Mouse (Mus musculus): ENCODE measurements around the gene Tmem246. TPM values are rescaled to one million over a fixed set of nuclear protein-coding genes. Genes with fewer than 3 reads are reported as not detected.
A peak's percentile ranks its signal among the peaks of the same experiment; 100 is the strongest.
"Not testable (repeated sequence)": the region's sequence is repeated elsewhere in the genome, so short reads cannot be mapped to it uniquely, and the experiment has no call there.

The Tmem246 gene
- polyA plus RNA-seq (2015; fragmentation: Nextera tagmentation; extraction: Ambion mirVana), result 59.6 and 67.2 TPM in 2 replicates

DNA sequence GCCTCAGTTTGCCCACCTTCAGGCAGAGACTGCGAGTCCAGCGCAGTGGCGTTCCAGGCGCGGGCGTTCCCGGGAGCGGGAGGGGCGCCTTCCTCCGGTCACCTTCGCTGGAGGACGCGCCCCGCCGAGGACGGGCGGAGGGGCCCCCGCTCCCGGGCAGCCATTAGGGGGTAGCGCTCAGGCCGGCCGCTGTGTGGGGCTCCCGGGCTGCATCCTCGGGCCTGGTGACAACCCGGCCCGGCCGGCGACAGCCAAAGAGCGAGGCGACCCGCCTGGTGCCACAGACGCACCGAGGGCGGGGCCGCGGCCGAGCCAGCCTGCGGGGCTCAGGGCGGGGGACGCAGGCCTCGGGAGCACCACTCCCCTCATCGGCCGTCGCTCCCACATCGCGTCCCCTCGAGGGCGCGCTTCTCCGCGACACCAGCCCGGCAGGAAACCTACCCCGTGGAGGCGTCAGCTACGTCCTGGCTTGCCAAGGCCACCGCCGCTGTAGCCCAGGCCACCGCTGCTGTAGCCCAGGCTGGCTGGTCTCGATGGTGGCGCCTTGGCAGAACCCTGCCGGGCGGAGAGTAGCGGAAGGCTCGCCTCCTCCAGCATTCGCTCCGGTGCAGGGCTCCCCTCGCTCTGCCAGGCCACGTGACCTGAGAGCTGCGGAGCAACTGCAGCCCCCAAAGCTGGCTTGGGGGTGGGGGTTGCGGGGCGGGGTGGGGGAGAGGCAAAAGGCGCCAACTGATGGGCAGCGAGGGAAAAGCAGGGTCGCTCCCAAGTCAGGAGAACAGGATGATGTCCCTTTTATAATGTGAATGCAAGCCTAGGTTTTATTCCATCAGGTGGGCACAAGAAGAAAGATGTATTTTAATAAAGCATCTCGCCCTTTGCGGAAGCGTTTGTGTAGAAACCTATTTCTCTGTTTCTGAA lies at the start of gene Tmem246:
Gene Tmem246 (minus strand): TSS at position 694 of the 918 bp plus-strand sequence.
- Histone ChIP-seq H3K9me3 (no peaks in the 10 kb centered on the region), H3K27me3 (no peaks in the 10 kb centered on the region), H3K27ac (replicated peaks) (peak within 1 kb of the TSS; percentile 93), H3K4me3 (peak within 1 kb of the TSS; percentile 84), H3K4me1 (replicated peaks) (peaks cover 9% of the 10 kb centered on the region), H3K9ac (peak within 1 kb of the TSS; percentile 92), H3K4me2 (peak within 1 kb of the TSS; percentile 85), H3K36me3 (no peaks in the 10 kb centered on the region)
- peak; percentile 95 for ATAC-seq (ENCODE audit: low read depth)
- WGBS, result 1% methylated on average over 75 of the region's 77 CpGs

DNA sequence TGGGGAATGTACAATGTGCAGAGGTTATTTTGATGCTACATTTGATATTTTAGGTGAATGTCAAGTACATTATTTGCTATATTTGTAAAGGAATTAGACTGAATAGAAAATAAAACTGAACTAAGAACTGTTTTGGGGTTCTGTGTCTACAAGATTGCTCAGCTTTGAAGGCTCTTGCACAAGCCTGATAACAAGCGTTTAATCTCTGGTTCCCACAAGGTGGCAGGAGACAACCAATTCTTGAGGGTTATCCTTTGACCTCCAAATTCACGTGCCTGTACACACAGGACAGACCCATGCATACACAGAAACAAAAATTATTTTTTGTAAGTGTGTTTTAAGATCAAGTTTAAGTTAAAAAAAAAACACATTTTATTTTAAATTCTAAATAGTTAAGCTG lies 42.2 kb upstream of the Tmem246 start:
- Histone ChIP-seq H3K9me3 (no peaks in the 10 kb centered on the region), H3K27ac (replicated peaks) (no peak overlapping the region), H3K4me1 (replicated peaks) (no peaks in the 10 kb centered on the region), H3K4me2 (no peak overlapping the region), H3K4me3 (no peak overlapping the region), H3K36me3 (peaks cover 77% of the 10 kb centered on the region), H3K27me3 (no peaks in the 10 kb centered on the region), H3K9ac (no peak overlapping the region)
- no peak for ATAC-seq (ENCODE audit: low read depth)
- 81% methylated on average over 2 of the region's 2 CpGs for WGBS

DNA sequence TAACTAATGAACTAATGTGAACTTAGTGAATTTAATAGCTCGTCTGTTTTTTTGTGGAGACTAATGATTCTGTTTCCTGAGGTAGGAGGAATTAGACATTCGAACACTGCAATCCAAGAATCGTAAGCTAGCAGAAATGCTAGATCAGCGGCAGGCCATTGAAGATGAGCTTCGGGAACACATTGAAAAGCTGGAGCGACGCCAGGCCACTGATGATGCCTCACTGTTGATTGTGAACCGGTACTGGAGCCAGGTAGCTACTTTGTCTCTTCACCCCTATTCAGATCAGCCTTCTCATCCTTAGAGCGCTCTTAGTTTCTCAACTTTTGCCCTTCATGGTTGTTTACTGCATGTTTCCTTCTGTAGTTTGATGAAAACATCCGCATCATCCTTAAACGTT lies 40.1 kb upstream of the Tmem246 start:
- 93% methylated on average over 11 of the region's 11 CpGs for WGBS
- H3K9me3 ChIP-seq, result no peaks in the 10 kb centered on the region
- peaks cover 66% of the 10 kb centered on the region for H3K36me3 ChIP-seq
- H3K27ac ChIP-seq (replicated peaks), result no peak overlapping the region
- H3K4me1 ChIP-seq (replicated peaks), result peaks cover 19% of the 10 kb centered on the region
- ATAC-seq (ENCODE audit: low read depth), result no peak
- no peak overlapping the region for H3K9ac ChIP-seq
- no peak overlapping the region for H3K4me2 ChIP-seq
- no peak overlapping the region for H3K4me3 ChIP-seq
- H3K27me3 ChIP-seq, result no peaks in the 10 kb centered on the region

DNA sequence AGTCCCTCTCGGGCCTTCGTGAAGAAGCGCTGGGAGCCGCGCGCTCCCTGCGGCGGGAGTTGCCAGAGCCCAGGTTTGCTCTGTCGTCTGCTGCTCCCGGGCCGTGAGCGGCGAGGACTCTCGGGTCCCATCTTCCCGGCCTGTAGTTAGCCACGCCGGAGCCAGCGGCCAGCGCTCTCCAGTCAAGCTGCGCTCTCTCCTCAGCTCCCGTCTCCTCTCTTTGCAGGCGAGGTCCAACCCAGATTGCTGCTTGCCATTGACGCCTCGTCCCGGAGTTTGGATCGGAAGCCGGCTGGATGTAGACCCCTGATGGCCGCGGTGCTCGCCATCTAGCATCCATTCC lies 34.4 kb upstream of the Tmem246 start:
- H3K4me1 ChIP-seq (replicated peaks), result peaks cover 23% of the 10 kb centered on the region
- peak overlapping the region; percentile 85 for H3K4me2 ChIP-seq
- WGBS, result under 1% methylated on average over 30 of the region's 30 CpGs
- peak overlapping the region; percentile 90 for H3K9ac ChIP-seq
- no peaks in the 10 kb centered on the region for H3K27me3 ChIP-seq
- H3K36me3 ChIP-seq, result peaks cover 29% of the 10 kb centered on the region
- H3K4me3 ChIP-seq, result peak overlapping the region; percentile 88
- peak; percentile 84 for ATAC-seq (ENCODE audit: low read depth)
- no peaks in the 10 kb centered on the region for H3K9me3 ChIP-seq
- peak overlapping the region; percentile 94 for H3K27ac ChIP-seq (replicated peaks)

DNA sequence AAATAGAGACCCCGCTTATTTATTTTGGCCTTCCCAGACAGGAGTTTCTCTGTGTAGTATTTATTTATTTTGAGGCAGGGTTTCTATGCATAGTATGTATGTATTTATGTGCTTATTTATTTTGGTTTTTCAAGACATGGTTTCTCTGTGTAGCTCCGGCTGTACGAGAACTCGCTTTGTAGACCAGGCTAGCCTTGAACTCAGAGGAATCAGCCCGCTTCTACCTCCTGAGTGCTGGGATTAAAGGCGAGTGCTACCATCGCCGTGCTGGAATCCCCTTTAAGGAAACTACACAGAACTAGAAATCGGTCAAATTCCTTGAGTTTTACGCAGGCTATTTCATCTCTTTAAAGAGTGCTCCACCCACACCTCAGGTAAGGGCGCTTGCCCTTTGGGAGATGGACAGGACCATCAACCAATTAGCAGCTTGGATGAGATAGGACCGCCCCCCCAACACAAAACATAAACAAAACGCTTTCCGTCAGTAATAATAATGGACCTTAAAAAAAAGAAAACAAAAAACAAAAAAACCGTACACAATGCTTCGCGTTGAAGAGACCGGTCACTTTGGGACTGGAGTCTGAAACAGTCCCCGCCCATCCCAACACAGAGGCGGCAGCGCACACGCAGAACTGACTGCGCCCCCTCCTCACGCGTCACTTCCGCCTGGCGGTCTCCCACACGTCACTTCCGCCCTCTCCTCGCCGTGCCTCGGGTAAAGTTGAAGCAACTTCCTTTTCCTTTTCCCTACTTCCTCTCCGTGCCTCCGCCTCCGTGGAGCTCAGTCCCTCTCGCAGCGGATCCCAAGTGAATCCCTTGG lies 33.9 kb upstream of the Tmem246 start, which contains the start of gene Rnf20:
Gene Rnf20 (plus strand): TSS at position 688 of the 820 bp plus-strand sequence.
- Histone ChIP-seq H3K9ac (peak within 1 kb of the TSS; percentile 90), H3K4me1 (replicated peaks) (peaks cover 23% of the 10 kb centered on the region), H3K9me3 (no peaks in the 10 kb centered on the region), H3K4me3 (peak within 1 kb of the TSS; percentile 88), H3K27ac (replicated peaks) (peak within 1 kb of the TSS; percentile 94), H3K27me3 (no peaks in the 10 kb centered on the region), H3K36me3 (peaks cover 23% of the 10 kb centered on the region), H3K4me2 (peak within 1 kb of the TSS; percentile 85)
- 4% methylated on average over 37 of the region's 37 CpGs for WGBS
- ATAC-seq (ENCODE audit: low read depth), result peak; percentile 97

DNA sequence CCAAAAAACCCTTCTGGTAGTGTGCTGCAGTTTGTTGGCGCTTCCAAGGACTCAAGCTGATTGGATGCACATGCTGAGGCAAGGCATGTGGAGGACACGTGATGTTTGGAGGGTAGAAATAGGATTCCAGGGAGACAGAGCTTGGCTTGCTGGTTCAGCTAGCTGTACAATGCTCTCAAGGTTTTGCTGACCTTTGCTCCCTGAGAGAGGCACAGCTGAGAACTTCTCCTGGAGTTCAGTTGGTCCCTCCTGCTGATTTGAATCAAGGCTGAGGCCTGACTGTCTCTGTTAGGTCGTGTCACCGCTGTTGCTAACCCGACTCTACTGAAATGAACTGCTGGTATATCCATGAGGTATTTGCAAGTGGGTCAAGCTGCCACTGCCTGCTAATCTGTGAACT lies 31.3 kb upstream of the Tmem246 start:
- Histone ChIP-seq H3K4me3 (no peak overlapping the region), H3K4me1 (replicated peaks) (peaks cover 15% of the 10 kb centered on the region), H3K9me3 (no peaks in the 10 kb centered on the region), H3K4me2 (no peak overlapping the region), H3K9ac (no peak overlapping the region), H3K27ac (replicated peaks) (no peak overlapping the region), H3K36me3 (no peaks in the 10 kb centered on the region; the same call in 1 of the 2 replicates), H3K27me3 (no peaks in the 10 kb centered on the region)
- WGBS, result 82% methylated on average over 5 of the region's 5 CpGs
- no peak for ATAC-seq (ENCODE audit: low read depth)

DNA sequence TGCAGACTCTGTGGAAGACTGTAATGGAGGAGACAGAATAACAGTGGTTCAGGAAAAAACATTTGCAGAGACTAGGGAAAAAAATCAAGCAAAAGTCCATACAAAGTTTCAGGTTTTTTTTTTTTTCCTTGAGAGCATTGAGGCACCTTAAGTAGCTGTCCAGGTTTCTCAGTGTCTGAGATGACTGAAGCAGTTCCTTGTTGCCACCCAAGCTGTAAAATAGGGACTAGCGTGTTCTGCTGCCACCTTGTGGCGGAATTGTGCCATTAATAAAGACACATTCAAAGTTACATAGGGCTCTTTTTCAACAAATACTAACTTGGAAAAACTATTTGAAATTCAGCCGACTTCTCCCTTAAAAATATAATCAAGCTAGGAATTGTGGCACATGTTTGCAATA lies 29.3 kb upstream of the Tmem246 start:
- no peak for ATAC-seq (ENCODE audit: low read depth)
- H3K9me3 ChIP-seq, result no peaks in the 10 kb centered on the region
- 6% methylated on average over 3 of the region's 3 CpGs for WGBS

DNA sequence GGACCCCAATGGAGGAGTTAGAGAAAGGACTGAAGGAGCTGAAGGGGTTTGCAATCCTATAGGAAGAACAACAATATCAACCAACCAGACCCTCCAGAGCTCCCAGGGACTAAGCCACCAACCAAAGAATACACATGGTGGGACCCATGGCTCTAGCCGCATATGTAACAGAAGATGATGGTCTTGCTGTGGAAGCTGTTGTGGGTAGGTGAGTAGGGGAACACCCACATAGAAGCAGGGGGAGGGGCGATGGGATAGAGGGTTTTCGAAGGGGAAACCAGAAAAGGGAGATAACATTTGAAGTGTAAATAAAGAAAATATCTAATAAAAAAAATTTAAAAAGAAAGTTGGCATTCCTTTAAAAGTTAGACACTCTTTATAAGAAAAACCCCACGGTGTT lies 27.3 kb upstream of the Tmem246 start:
- H3K36me3 ChIP-seq; ATAC-seq (ENCODE audit: low read depth); H3K4me1 ChIP-seq (replicated peaks); H3K27ac ChIP-seq (replicated peaks); H3K9ac ChIP-seq; H3K4me3 ChIP-seq; H3K4me2 ChIP-seq; H3K9me3 ChIP-seq; H3K27me3 ChIP-seq: not testable (repeated sequence)
- 94% methylated on average over 4 of the region's 4 CpGs for WGBS

More for the DNA sequence above, 29.3 kb upstream of the Tmem246 start:
- H3K36me3 ChIP-seq, result no peaks in the 10 kb centered on the region
- H3K4me1 ChIP-seq (replicated peaks), result no peaks in the 10 kb centered on the region
- H3K27ac ChIP-seq (replicated peaks), result no peak overlapping the region
- no peaks in the 10 kb centered on the region for H3K27me3 ChIP-seq
- no peak overlapping the region for H3K9ac ChIP-seq
- no peak overlapping the region for H3K4me2 ChIP-seq
- no peak overlapping the region for H3K4me3 ChIP-seq

DNA sequence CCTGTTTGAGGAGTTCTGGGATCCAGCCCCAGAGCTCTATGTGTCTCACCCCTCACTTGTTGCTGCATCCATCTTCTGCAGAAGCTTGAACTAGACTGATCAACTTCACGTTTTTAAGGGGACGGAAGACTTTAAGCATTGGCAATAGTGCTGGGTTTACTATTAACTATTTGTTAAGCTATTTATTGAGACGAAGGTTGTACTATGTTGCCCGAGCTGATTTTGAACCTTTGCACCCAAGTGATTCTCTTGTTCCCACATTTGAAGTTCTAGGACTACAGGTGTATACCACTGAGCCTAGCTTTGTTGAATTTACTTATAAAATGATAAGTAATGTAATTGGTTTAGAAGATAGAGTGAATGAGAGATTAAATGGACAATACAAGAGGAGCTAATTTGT lies 26.2 kb upstream of the Tmem246 start:
- Histone ChIP-seq H3K27me3 (no peaks in the 10 kb centered on the region), H3K27ac (replicated peaks) (no peak overlapping the region), H3K4me2 (no peak overlapping the region), H3K4me3 (no peak overlapping the region), H3K9ac (no peak overlapping the region), H3K4me1 (replicated peaks) (no peaks in the 10 kb centered on the region), H3K36me3 (no peaks in the 10 kb centered on the region), H3K9me3 (no peaks in the 10 kb centered on the region)
- WGBS, result 85% methylated on average over 4 of the region's 4 CpGs
- no peak for ATAC-seq (ENCODE audit: low read depth)

DNA sequence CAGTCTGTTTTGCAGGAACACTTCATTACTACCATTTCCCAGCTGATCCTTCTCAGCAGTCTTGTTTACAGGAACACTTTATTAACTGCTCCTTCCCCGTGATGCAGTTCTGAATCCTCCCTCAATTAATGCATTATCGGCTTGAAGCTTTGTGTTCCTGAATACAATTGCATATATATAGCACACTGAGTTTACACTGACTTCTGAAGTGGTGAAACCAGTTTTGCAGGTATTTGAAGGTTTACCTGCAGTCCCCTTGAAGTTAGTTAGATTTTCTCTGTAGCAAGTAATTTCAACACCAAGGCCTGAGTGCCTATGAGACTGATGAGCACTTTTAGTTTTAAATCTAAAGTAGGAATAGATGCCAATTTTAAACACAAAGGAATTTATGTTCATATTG lies 24.6 kb upstream of the Tmem246 start:
- Histone ChIP-seq H3K9me3 (no peaks in the 10 kb centered on the region), H3K27me3 (no peaks in the 10 kb centered on the region), H3K27ac (replicated peaks) (no peak overlapping the region), H3K4me1 (replicated peaks) (no peaks in the 10 kb centered on the region), H3K36me3 (no peaks in the 10 kb centered on the region), H3K9ac (no peak overlapping the region), H3K4me3 (no peak overlapping the region), H3K4me2 (no peak overlapping the region)
- 83% methylated on average over 2 of the region's 2 CpGs for WGBS
- ATAC-seq (ENCODE audit: low read depth), result no peak

DNA sequence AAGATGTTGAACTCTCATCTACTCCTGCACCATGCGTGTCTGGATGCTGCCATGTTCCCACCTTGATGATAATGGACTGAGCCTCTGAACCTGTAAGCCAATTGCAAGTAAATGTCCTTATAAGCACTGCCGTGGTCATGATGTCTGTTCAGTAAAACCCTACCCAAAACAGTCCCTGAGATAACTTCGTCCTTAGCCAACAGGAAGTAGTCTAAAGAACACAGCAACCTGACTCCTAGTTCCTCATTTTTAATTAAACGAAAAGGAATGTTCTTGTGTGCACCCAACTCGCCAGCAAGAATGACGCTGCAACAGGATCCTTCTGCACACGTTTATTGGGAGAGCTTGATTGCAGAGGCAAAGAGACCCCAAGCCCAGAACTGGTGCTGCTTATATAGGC lies 22.2 kb upstream of the Tmem246 start:
- H3K36me3 ChIP-seq; H3K4me3 ChIP-seq; ATAC-seq (ENCODE audit: low read depth); H3K9me3 ChIP-seq; H3K4me2 ChIP-seq; H3K27me3 ChIP-seq; H3K27ac ChIP-seq (replicated peaks); H3K4me1 ChIP-seq (replicated peaks); H3K9ac ChIP-seq: not testable (repeated sequence)
- 92% methylated on average over 7 of the region's 7 CpGs for WGBS

DNA sequence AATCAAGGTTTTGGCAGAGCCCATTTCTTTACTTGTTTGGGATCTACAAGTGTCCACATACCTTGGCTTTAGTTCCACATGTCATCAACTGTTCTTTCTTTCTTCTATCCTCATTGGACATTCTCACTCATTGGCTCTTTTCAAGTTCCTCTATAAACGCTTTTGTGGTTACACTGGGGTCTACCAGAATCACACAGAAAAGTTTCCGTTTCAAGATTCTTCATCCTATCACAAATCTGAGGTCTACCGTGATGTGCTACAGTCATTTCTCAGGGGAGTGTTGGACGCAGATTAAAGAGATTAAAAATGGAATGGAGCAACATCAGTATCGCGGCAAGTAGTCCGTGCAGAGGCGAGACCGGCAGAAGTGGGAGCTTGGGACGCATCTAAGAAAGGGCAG lies 19.2 kb upstream of the Tmem246 start:
- Histone ChIP-seq H3K4me2 (no peak overlapping the region), H3K9me3 (no peaks in the 10 kb centered on the region), H3K27me3 (no peaks in the 10 kb centered on the region), H3K9ac (no peak overlapping the region), H3K4me3 (no peak overlapping the region), H3K27ac (replicated peaks) (no peak overlapping the region), H3K36me3 (no peaks in the 10 kb centered on the region), H3K4me1 (replicated peaks) (no peaks in the 10 kb centered on the region)
- WGBS, result 93% methylated on average over 10 of the region's 10 CpGs
- no peak for ATAC-seq (ENCODE audit: low read depth)
